In the genomic region with DNA sequence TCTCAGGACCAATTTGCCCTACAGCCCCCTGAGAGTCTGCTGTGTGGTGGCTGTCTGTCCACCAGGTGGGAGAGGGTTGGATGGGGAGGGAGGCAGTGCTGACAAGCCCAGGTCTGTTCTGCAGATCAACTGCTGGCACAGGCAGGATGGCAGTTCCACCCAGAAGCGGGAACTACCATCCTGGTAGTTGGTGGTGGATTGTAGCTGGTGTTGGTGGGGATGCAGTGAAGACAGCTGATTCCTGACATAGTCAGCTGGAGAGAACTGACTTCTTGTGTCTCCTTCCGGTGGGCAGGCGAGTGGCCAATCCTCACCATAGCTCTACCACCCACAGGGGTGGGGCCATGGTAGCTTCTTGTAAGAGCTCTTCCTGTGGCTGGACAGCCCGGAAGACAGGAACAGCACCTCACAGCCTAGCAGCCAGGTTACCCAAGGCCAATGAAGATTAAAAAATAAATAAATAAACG, we compare ENCODE assay signal across 14 mouse cellular contexts. TPM values are rescaled to one million over a fixed set of nuclear protein-coding genes. Genes with fewer than 3 reads are reported as not detected.
DNase-seq lines count a peak whose midpoint lies in the region; ATAC-seq lines count a peak whose summit lies in the region.
"Had no signal": no experiment of that assay in that cellular context is flagged by ENCODE, and none has a peak within 500 bp of the region (broad histone marks: within the 10 kb centered on the region; RNA-seq: fewer than 3 reads in every experiment).

No protein-coding gene starts in this region.

- peak; percentile 90 for ATAC-seq in CD4-positive, CD25-positive, alpha-beta regulatory T cell, adult 4 months
- peak; percentile 74 for ATAC-seq in common myeloid progenitor, adult 5-6 weeks (replicated peaks; ENCODE audit: low read depth, poor library complexity, severe bottlenecking)
- ATAC-seq: midbrain, embryonic 15.5 days; Patski had no signal

- peak overlapping the region; percentile 48 for H3K27ac ChIP-seq in macrophage
- H3K27ac ChIP-seq: limb, embryonic 15.5 days; midbrain, embryonic 15.5 days; stomach, embryonic 15.5 days had no signal

- H3K4me3 ChIP-seq in macrophage (ENCODE audit: inconsistent target), result no peak overlapping the region
- H3K4me3 ChIP-seq: limb, embryonic 15.5 days; midbrain, embryonic 15.5 days; stomach, embryonic 15.5 days had no signal

- H3K36me3 ChIP-seq in macrophage (ENCODE audit: inconsistent target), result no peaks in the 10 kb centered on the region
- H3K36me3 ChIP-seq: limb, embryonic 15.5 days; midbrain, embryonic 15.5 days; stomach, embryonic 15.5 days had no signal

- 10% methylated on average over 5 of the region's 5 CpGs for WGBS in macrophage (ENCODE audit: missing documents)

- no peaks in the 10 kb centered on the region for H3K79me2 ChIP-seq in macrophage (ENCODE audit: inconsistent target)

- peak; percentile 51 to 65 for DNase-seq in spleen, postnatal 36 days (ENCODE audit: low spot score in 2 of 2)
- no peak for DNase-seq in cerebellum, adult 18-20 months
- DNase-seq in left cerebral cortex, adult 18-20 months (ENCODE audit: low spot score in 2 of 2), result no peak
- DNase-seq in cerebellum, postnatal 25 days, result no peak
- DNase-seq: cerebellum, postnatal 10 days; heart, postnatal 14 days; kidney, adult 9 months had no signal

RNA-seq across cellular contexts. Expression of a gene that starts 16.5 kb away (rescaled TPM):
- 100 to 1,000 TPM; 103 to 115 TPM for polyA plus RNA-seq in CD4-positive, CD25-positive, alpha-beta regulatory T cell, adult 4 months (2017; shearing (Covaris generic))
- 123 and 138 TPM in 2 replicates for total RNA-seq in common myeloid progenitor, adult 5-6 weeks (2017)
- total RNA-seq in macrophage (2018; cell fraction: chromatin; rRNA removed), result 10 to 100 TPM in 17 of 26 experiments, 1 to 10 TPM in 9; 7.4 to 26.7 (median 12.6) TPM
- 10 to 100 TPM; 52.5 to 79.8 (median 70.5) TPM for total RNA-seq in macrophage (2018; cell fraction: cytosol; rRNA removed)
- 10 to 100 TPM; 22.4 to 71.6 (median 44.4) TPM for total RNA-seq in macrophage (2018; cell fraction: nucleus; rRNA removed)
- 68.9 to 114 TPM (median 98.9 TPM) in 3 replicates for polyA plus RNA-seq in macrophage (2018)
- 10 to 100 TPM; 83.1 to 98.6 TPM for total RNA-seq in left cerebral cortex, adult 18-20 months (2021)

RNA-seq across cellular contexts. Expression of a gene that starts 26.3 kb away (rescaled TPM):
- 100 to 1,000 TPM; 109 to 113 TPM for polyA plus RNA-seq in CD4-positive, CD25-positive, alpha-beta regulatory T cell, adult 4 months (2017; shearing (Covaris generic))
- total RNA-seq in common myeloid progenitor, adult 5-6 weeks (2017), result 107 and 121 TPM in 2 replicates
- total RNA-seq in macrophage (2018; cell fraction: chromatin; rRNA removed), result 100 to 1,000 TPM in 19 of 26 experiments, 10 to 100 TPM in 7; 51.5 to 181 (median 118) TPM
- 10 to 100 TPM in 25 of 26 experiments, 1 to 10 TPM in 1; 9.5 to 21.7 (median 15.4) TPM for total RNA-seq in macrophage (2018; cell fraction: cytosol; rRNA removed)
- 10 to 100 TPM; 31.5 to 97.1 (median 54.6) TPM for total RNA-seq in macrophage (2018; cell fraction: nucleus; rRNA removed)
- 13.6 to 19.2 TPM (median 18.8 TPM) in 3 replicates for polyA plus RNA-seq in macrophage (2018)
- total RNA-seq in left cerebral cortex, adult 18-20 months (2021), result 10 to 100 TPM; 21.7 to 24.2 TPM

RNA-seq across cellular contexts. Expression of a gene that starts 26.4 kb away (rescaled TPM):
- 1 to 10 TPM; 1.3 to 2.2 TPM for polyA plus RNA-seq in CD4-positive, CD25-positive, alpha-beta regulatory T cell, adult 4 months (2017; shearing (Covaris generic))
- 2.5 and 3.7 TPM in 2 replicates for total RNA-seq in common myeloid progenitor, adult 5-6 weeks (2017)
- total RNA-seq in macrophage (2018; cell fraction: chromatin; rRNA removed), result 1 to 10 TPM in 7 of 26 experiments, under 1 TPM in 14, not detected in 5; 0.23 to 2.2 (median 0.87) TPM
- total RNA-seq in macrophage (2018; cell fraction: cytosol; rRNA removed), result under 1 TPM; 0.08 to 0.67 (median 0.29) TPM
- 1 to 10 TPM in 5 of 26 experiments, under 1 TPM in 15, not detected in 6; 0.19 to 1.5 (median 0.58) TPM for total RNA-seq in macrophage (2018; cell fraction: nucleus; rRNA removed)
- polyA plus RNA-seq in macrophage (2018), result 0.20 to 0.50 TPM (median 0.40 TPM) in 3 replicates
- total RNA-seq in left cerebral cortex, adult 18-20 months (2021), result 1 to 10 TPM; 6.2 to 6.9 TPM

Comparison
In these comparisons a context has a peak if more than half of its experiments do, and no peak if none do; other contexts are left out.
1. DNase-seq: peak in spleen, postnatal 36 days (2 of 2); none in cerebellum, adult 18-20 months (0 of 2), left cerebral cortex, adult 18-20 months (0 of 2) and cerebellum, postnatal 25 days (0 of 2).